Mouse (Mus musculus) liver, embryonic 14.5 days (tissue): ENCODE measurements at regions not wholly inside any gene's neighbourhood (a gene's known extent, or its start where the extent isn't known, plus 50 kb on each side); places are given as distances from the start of the nearest gene placed in this dataset.

Experiments used
- ATAC-seq: fragments of 200-750 bp; cut with Nextera tagmentation; 2 replicates; pipeline ENCODE4 v1.8.0; 2017; ENCODE audit warnings: moderate number of reproducible peaks, mild to moderate bottlenecking, moderate library complexity; ENCODE audit not compliant: insufficient read depth
- DNase-seq, 3 experiments: peaks; one replicate each; pipeline ENCODE4 v3.0.0-alpha.2; 2012 to 2013; ENCODE audit warnings: low read depth in 3 of 3, low spot score in 3 of 3
- H3K27ac ChIP-seq: fragments of 300-500 bp; sonication (generic); 2 replicates; pipeline ENCODE4 v1.5.1; 2014; ENCODE audit warnings: moderate library complexity, mild to moderate bottlenecking, control low read depth, inconsistent platforms
- H3K27me3 ChIP-seq: fragments of 300-500 bp; sonication (generic); 2 replicates; pipeline ENCODE4 v1.6.1; 2014; ENCODE audit warnings: mild to moderate bottlenecking, low read length, moderate library complexity; ENCODE audit not compliant: control insufficient read depth, insufficient read depth
- H3K36me3 ChIP-seq: fragments of 300-500 bp; sonication (generic); replicated peaks from 2 replicates; pipeline ENCODE4 v1.6.1; 2014; ENCODE audit warnings: low read depth; ENCODE audit not compliant: control insufficient read depth, insufficient read depth
- H3K4me1 ChIP-seq, 2 experiments: fragments of 200-500 bp in 1 of 2; fragments of 300-500 bp in 1 of 2; sonication (generic) in 1 of 2; replicated peaks; 2 replicates each; pipeline ENCODE4 v1.6.1; 2012 to 2014; ENCODE audit warnings: antibody characterized with exemption in 1 of 2, inconsistent platforms in 1 of 2, low read length in 1 of 2; ENCODE audit not compliant: control insufficient read depth in 2 of 2, insufficient read depth in 2 of 2
- H3K4me2 ChIP-seq: fragments of 300-500 bp; sonication (generic); 2 replicates; pipeline ENCODE4 v1.6.1; 2014; ENCODE audit warnings: low read depth, mild to moderate bottlenecking, control low read depth, moderate library complexity
- H3K4me3 ChIP-seq, 2 experiments: fragments of 200-500 bp in 1 of 2; fragments of 300-500 bp in 1 of 2; sonication (generic) in 1 of 2; 2 replicates each; pipeline ENCODE4 v1.5.1; 2012 to 2014; ENCODE audit warnings: low read depth in 2 of 2, low read length in 2 of 2, mild to moderate bottlenecking in 2 of 2, control low read depth in 1 of 2, inconsistent platforms in 1 of 2, moderate library complexity in 1 of 2; ENCODE audit not compliant: insufficient read depth in 1 of 2
- H3K9ac ChIP-seq: fragments of 300-500 bp; sonication (generic); replicated peaks from 2 replicates; pipeline ENCODE4 v1.6.1; 2014; ENCODE audit warnings: mild to moderate bottlenecking, control low read depth, moderate library complexity
- H3K9me3 ChIP-seq: fragments of 300-500 bp; sonication (generic); 2 replicates; pipeline ENCODE4 v1.6.1; 2016; ENCODE audit warnings: low read length, mixed read lengths; ENCODE audit not compliant: control insufficient read depth
- CTCF ChIP-seq: IDR thresholded peaks from 2 replicates; pipeline ENCODE4 v1.5.1; 2016; ENCODE audit warnings: antibody characterized with exemption, low read depth, control low read depth
- EP300 ChIP-seq: IDR thresholded peaks from 2 replicates; pipeline ENCODE4 v1.6.1; 2016; ENCODE audit warnings: antibody characterized with exemption, low read depth
- WGBS: fragments of 180-500 bp; shearing (Covaris S2); extraction: QIAGEN DNeasy Blood & Tissue Kit; methylation state at CpG from one replicate; pipeline ENCODE4 v1.1.7; 2014; ENCODE audit not compliant: insufficient replicate concordance; 5-methylcytosine and 5-hydroxymethylcytosine counted together

- Histone ChIP-seq H3K9ac (no peak overlapping the region), H3K4me2 (no peak overlapping the region), H3K27ac (no peak overlapping the region), H3K9me3 (no peaks in the 10 kb centered on the region), H3K4me3 (no peak overlapping the region), H3K36me3 (no peaks in the 10 kb centered on the region), H3K4me1 (no peaks in the 10 kb centered on the region), H3K27me3 (no peaks in the 10 kb centered on the region)
- 66% methylated on average over 4 of the region's 4 CpGs for whole genome bisulfite sequencing
- no peak for DNase-seq
- ATAC-seq = no peak
- TF ChIP-seq EP300 (no peak), CTCF (no peak)
Observed at GRCm38 (mm10) chr14:67485449-67485800, 1476.4 kb upstream of the Gulo start.

- no peak for ATAC-seq
- no peak for TF ChIP-seq EP300
- TF ChIP-seq CTCF = no peak
Observed at GRCm38 (mm10) chr14:67484533-67485448, 1475.8 kb upstream of the Gulo start.

More at GRCm38 (mm10) chr14:67484533-67485448, 1475.8 kb upstream of the Gulo start:
- Histone ChIP-seq H3K9me3 (no peaks in the 10 kb centered on the region), H3K9ac (no peak overlapping the region), H3K27ac (no peak overlapping the region), H3K27me3 (no peaks in the 10 kb centered on the region), H3K4me2 (no peak overlapping the region), H3K36me3 (no peaks in the 10 kb centered on the region), H3K4me1 (no peaks in the 10 kb centered on the region), H3K4me3 (no peak overlapping the region)
- WGBS = 41% methylated on average over 19 of the region's 19 CpGs
- no peak for DNase-seq
